Mouse (Mus musculus) testis, adult 2 months (tissue): ENCODE results near the gene Mcur1.

Experiments used
- CTCF ChIP-seq: fragments of 200-500 bp; IDR thresholded peaks from 2 replicates; pipeline ENCODE4 v1.5.1; 2012; ENCODE audit warnings: low read depth, mild to moderate bottlenecking, inconsistent platforms, low read length, moderate library complexity; ENCODE audit not compliant: control insufficient read depth, insufficient read depth, insufficient replicate concordance
- POLR2A ChIP-seq: fragments of 200-500 bp; IDR thresholded peaks from 2 replicates; pipeline ENCODE4 v1.6.1; 2012; ENCODE audit warnings: low read depth, mild to moderate bottlenecking, inconsistent platforms, low read length, moderate library complexity; ENCODE audit not compliant: control insufficient read depth

DNA sequence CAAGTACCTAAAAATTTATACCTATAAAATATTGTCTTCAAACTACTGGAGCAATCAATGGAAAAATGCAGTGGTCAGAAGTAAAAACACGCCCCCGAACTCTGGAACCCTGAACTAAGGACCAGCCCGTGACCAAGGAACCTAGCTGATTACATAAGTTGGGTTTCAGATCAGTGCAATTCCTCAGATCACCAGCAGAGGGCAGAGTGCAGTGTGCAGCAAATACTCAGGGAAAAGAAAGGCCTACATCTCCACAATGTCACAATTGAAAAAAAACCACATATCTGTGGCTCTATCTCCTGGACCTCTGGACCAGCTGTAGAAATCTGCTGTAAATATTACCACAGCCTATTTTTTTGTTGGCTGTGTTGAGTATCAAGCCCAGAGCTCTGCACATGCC lies 13.1 kb downstream of the Mcur1 start:
- TF ChIP-seq POLR2A (no peak), CTCF (peak; percentile 60; the same call in 1 of the 2 replicates)
